Mouse (Mus musculus) liver, embryonic 14.5 days (tissue): ENCODE results near the gene Vipr1. TPM values are rescaled to one million over a fixed set of nuclear protein-coding genes. Genes with fewer than 3 reads are reported as not detected.

Source experiments
- ATAC-seq: fragments of 200-750 bp; cut with Nextera tagmentation; 2 replicates; pipeline ENCODE4 v1.8.0; 2017; ENCODE audit warnings: moderate number of reproducible peaks, mild to moderate bottlenecking, moderate library complexity; ENCODE audit not compliant: insufficient read depth
- DNase-seq, 3 experiments: peaks; one replicate each; pipeline ENCODE4 v3.0.0-alpha.2; 2012 to 2013; ENCODE audit warnings: low read depth in 3 of 3, low spot score in 3 of 3
- H3K27ac ChIP-seq: fragments of 300-500 bp; sonication (generic); 2 replicates; pipeline ENCODE4 v1.5.1; 2014; ENCODE audit warnings: moderate library complexity, mild to moderate bottlenecking, control low read depth, inconsistent platforms
- H3K27me3 ChIP-seq: fragments of 300-500 bp; sonication (generic); 2 replicates; pipeline ENCODE4 v1.6.1; 2014; ENCODE audit warnings: mild to moderate bottlenecking, low read length, moderate library complexity; ENCODE audit not compliant: control insufficient read depth, insufficient read depth
- H3K36me3 ChIP-seq: fragments of 300-500 bp; sonication (generic); replicated peaks from 2 replicates; pipeline ENCODE4 v1.6.1; 2014; ENCODE audit warnings: low read depth; ENCODE audit not compliant: control insufficient read depth, insufficient read depth
- H3K4me1 ChIP-seq, 2 experiments: fragments of 200-500 bp in 1 of 2; fragments of 300-500 bp in 1 of 2; sonication (generic) in 1 of 2; replicated peaks; 2 replicates each; pipeline ENCODE4 v1.6.1; 2012 to 2014; ENCODE audit warnings: antibody characterized with exemption in 1 of 2, inconsistent platforms in 1 of 2, low read length in 1 of 2; ENCODE audit not compliant: control insufficient read depth in 2 of 2, insufficient read depth in 2 of 2
- H3K4me2 ChIP-seq: fragments of 300-500 bp; sonication (generic); 2 replicates; pipeline ENCODE4 v1.6.1; 2014; ENCODE audit warnings: low read depth, mild to moderate bottlenecking, control low read depth, moderate library complexity
- H3K4me3 ChIP-seq, 2 experiments: fragments of 200-500 bp in 1 of 2; fragments of 300-500 bp in 1 of 2; sonication (generic) in 1 of 2; 2 replicates each; pipeline ENCODE4 v1.5.1; 2012 to 2014; ENCODE audit warnings: low read depth in 2 of 2, low read length in 2 of 2, mild to moderate bottlenecking in 2 of 2, control low read depth in 1 of 2, inconsistent platforms in 1 of 2, moderate library complexity in 1 of 2; ENCODE audit not compliant: insufficient read depth in 1 of 2
- H3K9ac ChIP-seq: fragments of 300-500 bp; sonication (generic); replicated peaks from 2 replicates; pipeline ENCODE4 v1.6.1; 2014; ENCODE audit warnings: mild to moderate bottlenecking, control low read depth, moderate library complexity
- H3K9me3 ChIP-seq: fragments of 300-500 bp; sonication (generic); 2 replicates; pipeline ENCODE4 v1.6.1; 2016; ENCODE audit warnings: low read length, mixed read lengths; ENCODE audit not compliant: control insufficient read depth
- CTCF ChIP-seq: IDR thresholded peaks from 2 replicates; pipeline ENCODE4 v1.5.1; 2016; ENCODE audit warnings: antibody characterized with exemption, low read depth, control low read depth
- EP300 ChIP-seq: IDR thresholded peaks from 2 replicates; pipeline ENCODE4 v1.6.1; 2016; ENCODE audit warnings: antibody characterized with exemption, low read depth
- WGBS: fragments of 180-500 bp; shearing (Covaris S2); extraction: QIAGEN DNeasy Blood & Tissue Kit; methylation state at CpG from one replicate; pipeline ENCODE4 v1.1.7; 2014; ENCODE audit not compliant: insufficient replicate concordance; 5-methylcytosine and 5-hydroxymethylcytosine counted together
- polyA plus RNA-seq, 2 experiments: library from polyadenylated mRNA; depleted of rRNA in 1 of 2; stranded (reverse) in 1 of 2; unstranded in 1 of 2; fragments of >200 nt; fragmentation: Nextera tagmentation in 1 of 2; extraction: Ambion mirVana in 1 of 2; gene quantifications; 2 replicates each; pipeline versions ENCODE4 v1.2.1 to v1.2.3; 2012 to 2014

Vipr1 gene
- polyA plus RNA-seq, 2 experiments = 0.26 to 0.46 TPM

DNA sequence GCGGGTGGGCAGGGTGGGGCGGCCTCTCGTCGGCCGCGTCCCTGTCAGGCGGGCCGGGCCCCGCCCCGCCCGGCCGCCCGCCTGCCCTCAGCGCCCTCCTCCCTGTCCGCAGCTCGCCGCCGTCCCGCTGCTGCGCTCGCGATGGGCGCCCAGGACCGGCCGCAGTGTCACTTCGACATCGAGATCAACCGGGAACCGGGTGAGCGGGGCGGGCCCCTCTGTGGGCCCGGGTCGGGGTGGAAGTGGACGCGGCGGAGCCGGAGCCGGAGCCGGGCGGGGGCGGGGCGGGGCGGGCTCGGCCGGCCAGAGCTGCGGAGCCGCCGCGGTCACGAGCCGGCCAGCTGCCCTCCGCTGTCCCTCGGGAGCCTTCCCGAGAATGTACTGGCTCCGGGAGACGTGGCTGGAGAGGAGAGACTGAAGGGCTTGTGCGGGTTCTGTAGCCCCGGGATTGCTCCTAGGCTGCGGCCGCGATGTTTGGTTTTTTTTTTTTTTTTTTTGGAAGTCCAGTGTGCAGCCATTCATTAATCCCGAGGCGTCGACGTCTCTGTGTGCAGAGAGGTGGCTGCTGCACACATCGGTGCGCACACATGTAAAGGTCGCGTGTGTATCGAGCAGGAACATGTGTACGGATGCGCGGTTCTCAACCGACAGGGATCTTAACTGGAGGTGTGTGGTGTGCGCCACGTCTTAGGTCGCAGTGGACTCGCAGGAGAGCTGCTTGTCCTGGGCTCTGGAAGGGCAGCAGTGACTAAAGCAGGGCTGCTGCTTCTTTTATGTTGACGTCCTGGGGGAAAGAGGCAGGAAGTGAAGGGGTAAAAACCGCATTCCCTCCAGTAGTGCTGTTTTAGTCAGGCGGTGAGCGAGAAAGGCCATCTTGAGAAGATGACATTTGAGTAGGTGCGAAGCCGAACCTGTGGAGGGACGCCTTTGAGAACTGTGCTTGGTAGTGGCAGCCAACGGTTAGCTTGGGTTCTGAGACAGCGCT lies 77.1 kb downstream of the Vipr1 start:
- ATAC-seq (peak; percentile 53), DNase-seq (peak in 1 of 3 experiments; percentile 44)
- peaks cover 4 to 16% of the 10 kb centered on the region in 2 experiments for H3K4me1 ChIP-seq
- no peaks in the 10 kb centered on the region for H3K27me3 ChIP-seq
- H3K27ac ChIP-seq = peak overlapping the region; percentile 84
- no peaks in the 10 kb centered on the region for H3K36me3 ChIP-seq
- under 1% methylated on average over 67 of the region's 87 CpGs for WGBS
- peak overlapping the region; percentile 88 for H3K9ac ChIP-seq
- H3K4me2 ChIP-seq = peak overlapping the region; percentile 99
- no peaks in the 10 kb centered on the region for H3K9me3 ChIP-seq
- H3K4me3 ChIP-seq = peak overlapping the region; percentile 90 to 91
- TF ChIP-seq CTCF (peak; percentile 12; the same call in 1 of the 2 replicates), EP300 (no peak)

Other genes with a start within 250 kb of the Vipr1 start
- gene Cck, start 147.0 kb upstream of the Vipr1 start, polyA plus RNA-seq (2012; rRNA removed) = 0.12 and 0.25 TPM in 2 replicates
- gene Cck, start 147.0 kb upstream of the Vipr1 start, polyA plus RNA-seq (2014; fragmentation: Nextera tagmentation; extraction: Ambion mirVana) = not detected in 2 replicates
- not detected in 2 replicates for gene Lyzl4, start 620 bp upstream of the Vipr1 start, polyA plus RNA-seq (2012; rRNA removed)
- gene Lyzl4, start 620 bp upstream of the Vipr1 start, polyA plus RNA-seq (2014; fragmentation: Nextera tagmentation; extraction: Ambion mirVana) = 0.15 TPM in 1 of 2 replicates, not detected in the other
- 1.6 and 1.8 TPM in 2 replicates for gene Sec22c, start 62.8 kb downstream of the Vipr1 start, polyA plus RNA-seq (2012; rRNA removed)
- gene Sec22c, start 62.8 kb downstream of the Vipr1 start, polyA plus RNA-seq (2014; fragmentation: Nextera tagmentation; extraction: Ambion mirVana) = 2.2 and 2.9 TPM in 2 replicates
- gene Ss18l2, start 67.6 kb downstream of the Vipr1 start, polyA plus RNA-seq (2012; rRNA removed) = 23.4 and 24.8 TPM in 2 replicates
- gene Ss18l2, start 67.6 kb downstream of the Vipr1 start, polyA plus RNA-seq (2014; fragmentation: Nextera tagmentation; extraction: Ambion mirVana) = 76.8 and 83.3 TPM in 2 replicates
- gene Nktr, start 76.5 kb downstream of the Vipr1 start, polyA plus RNA-seq (2012; rRNA removed) = 29.5 and 41.5 TPM in 2 replicates
- 18.5 and 24.0 TPM in 2 replicates for gene Nktr, start 76.5 kb downstream of the Vipr1 start, polyA plus RNA-seq (2014; fragmentation: Nextera tagmentation; extraction: Ambion mirVana)
- gene Zfp651, start 116.6 kb downstream of the Vipr1 start, polyA plus RNA-seq (2012; rRNA removed) = 1.8 and 2.3 TPM in 2 replicates
- 0.52 and 0.75 TPM in 2 replicates for gene Zfp651, start 116.6 kb downstream of the Vipr1 start, polyA plus RNA-seq (2014; fragmentation: Nextera tagmentation; extraction: Ambion mirVana)
- gene Klhl40, start 134.9 kb downstream of the Vipr1 start, polyA plus RNA-seq (2012; rRNA removed) = 0.04 TPM in 1 of 2 replicates, not detected in the other
- gene Klhl40, start 134.9 kb downstream of the Vipr1 start, polyA plus RNA-seq (2014; fragmentation: Nextera tagmentation; extraction: Ambion mirVana) = 0.05 TPM in 1 of 2 replicates, not detected in the other
- gene Hhatl, start 149.8 kb downstream of the Vipr1 start, polyA plus RNA-seq (2012; rRNA removed) = 0.05 TPM in 1 of 2 replicates, not detected in the other
- gene Hhatl, start 149.8 kb downstream of the Vipr1 start, polyA plus RNA-seq (2014; fragmentation: Nextera tagmentation; extraction: Ambion mirVana) = not detected in 2 replicates
- gene Ccdc13, start 196.7 kb downstream of the Vipr1 start, polyA plus RNA-seq (2012; rRNA removed) = not detected in 2 replicates
- not detected in 2 replicates for gene Ccdc13, start 196.7 kb downstream of the Vipr1 start, polyA plus RNA-seq (2014; fragmentation: Nextera tagmentation; extraction: Ambion mirVana)
- 12.9 and 20.8 TPM in 2 replicates for gene Higd1a, start 215.6 kb downstream of the Vipr1 start, polyA plus RNA-seq (2012; rRNA removed)
- gene Higd1a, start 215.6 kb downstream of the Vipr1 start, polyA plus RNA-seq (2014; fragmentation: Nextera tagmentation; extraction: Ambion mirVana) = 97.4 and 119 TPM in 2 replicates